8 mouse cellular contexts compared by ENCODE assay signal in genomic region chr9:37625641-37626040, GRCm38 (mm10). TPM values are rescaled to one million over a fixed set of nuclear protein-coding genes. Genes with fewer than 3 reads are reported as not detected.
DNase-seq lines count a peak whose midpoint lies in the region; ATAC-seq lines count a peak whose summit lies in the region.
"Had no signal": no experiment of that assay in that cellular context is flagged by ENCODE, and none has a peak within 500 bp of the region (broad histone marks: within the 10 kb centered on the region; RNA-seq: fewer than 3 reads in every experiment).

No protein-coding gene starts in this region.

- no peak overlapping the region for H3K4me2 ChIP-seq in neural tube, embryonic 11.5 days (ENCODE audit: low read depth)
- H3K4me2 ChIP-seq in forebrain, embryonic 14.5 days (ENCODE audit: low read length) = peak overlapping the region; percentile 42
- H3K4me2 ChIP-seq in intestine, embryonic 16.5 days (ENCODE audit: low read depth, low read length) = no peak overlapping the region
- H3K4me2 ChIP-seq in midbrain, embryonic 12.5 days (replicated peaks) = peak overlapping the region; percentile 29

- H3K27ac ChIP-seq in neural tube, embryonic 11.5 days (ENCODE audit: low read depth, low read length) = peak overlapping the region; percentile 67
- peak overlapping the region; percentile 89 for H3K27ac ChIP-seq in forebrain, embryonic 14.5 days (ENCODE audit: low read depth, low read length)
- H3K27ac ChIP-seq in intestine, embryonic 16.5 days (ENCODE audit: low read length) = no peak overlapping the region
- peak overlapping the region; percentile 82 for H3K27ac ChIP-seq in midbrain, embryonic 12.5 days (replicated peaks)

- H3K9me3 ChIP-seq in neural tube, embryonic 11.5 days (ENCODE audit: control insufficient read depth, low read length) = no peaks in the 10 kb centered on the region
- H3K9me3 ChIP-seq in forebrain, embryonic 14.5 days (replicated peaks; ENCODE audit: control insufficient read depth, low read length) = no peaks in the 10 kb centered on the region
- H3K9me3 ChIP-seq in intestine, embryonic 16.5 days (ENCODE audit: control insufficient read depth, low read length) = no peaks in the 10 kb centered on the region
- no peaks in the 10 kb centered on the region for H3K9me3 ChIP-seq in midbrain, embryonic 12.5 days

- no peaks in the 10 kb centered on the region for H3K27me3 ChIP-seq in neural tube, embryonic 11.5 days (ENCODE audit: control insufficient read depth, insufficient read depth, low read length)
- H3K27me3 ChIP-seq in forebrain, embryonic 14.5 days (replicated peaks; ENCODE audit: control insufficient read depth, insufficient read depth, low read length) = no peaks in the 10 kb centered on the region
- H3K27me3 ChIP-seq in intestine, embryonic 16.5 days (replicated peaks; ENCODE audit: control insufficient read depth, insufficient read depth, low read length) = no peaks in the 10 kb centered on the region
- no peaks in the 10 kb centered on the region for H3K27me3 ChIP-seq in midbrain, embryonic 12.5 days

- no peaks in the 10 kb centered on the region for H3K4me1 ChIP-seq in neural tube, embryonic 11.5 days (ENCODE audit: control insufficient read depth, insufficient read depth, low read length)
- peaks cover 20% of the 10 kb centered on the region for H3K4me1 ChIP-seq in forebrain, embryonic 14.5 days (ENCODE audit: control insufficient read depth, insufficient read depth, low read length)
- no peaks in the 10 kb centered on the region for H3K4me1 ChIP-seq in intestine, embryonic 16.5 days (ENCODE audit: control insufficient read depth, insufficient read depth, low read length)
- peaks cover 16% of the 10 kb centered on the region for H3K4me1 ChIP-seq in midbrain, embryonic 12.5 days

- ATAC-seq in neural tube, embryonic 11.5 days (ENCODE audit: insufficient read depth, low FRiP score, low TSS enrichment) = peak; percentile 70
- ATAC-seq in forebrain, embryonic 14.5 days = peak; percentile 92
- ATAC-seq in intestine, embryonic 16.5 days = peak; percentile 52
- peak; percentile 74 for ATAC-seq in midbrain, embryonic 12.5 days (ENCODE audit: low FRiP score, low read depth)

- no peaks in the 10 kb centered on the region for H3K36me3 ChIP-seq in neural tube, embryonic 11.5 days (ENCODE audit: control insufficient read depth, insufficient read depth, low read length)
- H3K36me3 ChIP-seq in forebrain, embryonic 14.5 days (ENCODE audit: control insufficient read depth, insufficient read depth, low read length) = no peaks in the 10 kb centered on the region
- no peaks in the 10 kb centered on the region for H3K36me3 ChIP-seq in intestine, embryonic 16.5 days (ENCODE audit: control insufficient read depth, insufficient read depth, low read length)
- no peaks in the 10 kb centered on the region for H3K36me3 ChIP-seq in midbrain, embryonic 12.5 days

- no peak overlapping the region for H3K9ac ChIP-seq in neural tube, embryonic 11.5 days (ENCODE audit: low read length)
- peak overlapping the region; percentile 47; the same call in 1 of the 2 replicates for H3K9ac ChIP-seq in forebrain, embryonic 14.5 days (ENCODE audit: low read length)
- no peak overlapping the region for H3K9ac ChIP-seq in intestine, embryonic 16.5 days (ENCODE audit: low read depth, low read length)
- H3K9ac ChIP-seq in midbrain, embryonic 12.5 days (replicated peaks) = no peak overlapping the region; the same call in 1 of the 2 replicates

- H3K4me3 ChIP-seq in neural tube, embryonic 11.5 days (ENCODE audit: low read depth, low read length) = no peak overlapping the region
- no peak overlapping the region for H3K4me3 ChIP-seq in forebrain, embryonic 14.5 days (ENCODE audit: low read depth, low read length)
- no peak overlapping the region for H3K4me3 ChIP-seq in intestine, embryonic 16.5 days (ENCODE audit: low read length)
- H3K4me3 ChIP-seq in midbrain, embryonic 12.5 days = no peak overlapping the region
- H3K4me3 ChIP-seq: myocyte had no signal

- DNase-seq in neural tube, embryonic 11.5 days (ENCODE audit: low spot score) = peak; percentile 21
- DNase-seq in neural tube, embryonic 10.5 days (ENCODE audit: extremely low spot score, low spot score) = no peak
- peak; percentile 87 for DNase-seq in forebrain, embryonic 14.5 days (ENCODE audit: low spot score)
- no peak for DNase-seq in urinary bladder, adult 2 months (ENCODE audit: low spot score)
- no peak for DNase-seq in thymus, adult 18-20 months

- WGBS in neural tube, embryonic 11.5 days = 21% methylated on average over 7 of the region's 7 CpGs
- WGBS in forebrain, embryonic 14.5 days = 4% methylated on average over 7 of the region's 7 CpGs
- 51% methylated on average over 7 of the region's 7 CpGs for WGBS in intestine, embryonic 16.5 days
- 14% methylated on average over 7 of the region's 7 CpGs for WGBS in midbrain, embryonic 12.5 days

RNA-seq across cellular contexts. Expression of gene Spa17, which starts 12.1 kb away (rescaled TPM):
- polyA plus RNA-seq in neural tube, embryonic 11.5 days (2014; fragmentation: Nextera tagmentation; extraction: Ambion mirVana) = 13.3 and 16.0 TPM in 2 replicates
- polyA plus RNA-seq in forebrain, embryonic 14.5 days (2014; fragmentation: Nextera tagmentation; extraction: Ambion mirVana) = 11.0 and 12.6 TPM in 2 replicates
- polyA plus RNA-seq in intestine, embryonic 16.5 days (2015; fragmentation: Nextera tagmentation; extraction: Ambion mirVana) = 3.0 and 3.4 TPM in 2 replicates
- polyA plus RNA-seq in midbrain, embryonic 12.5 days (2016; fragmentation: Nextera tagmentation; extraction: Ambion mirVana) = 13.2 and 15.9 TPM in 2 replicates
- polyA plus RNA-seq in urinary bladder, adult 2 months (2012; rRNA removed) = 2.2 and 3.8 TPM in 2 replicates

RNA-seq across cellular contexts. Expression of gene Tbrg1, which starts 31.5 kb away (rescaled TPM):
- 135 and 142 TPM in 2 replicates for polyA plus RNA-seq in neural tube, embryonic 11.5 days (2014; fragmentation: Nextera tagmentation; extraction: Ambion mirVana)
- 97.4 and 98.2 TPM in 2 replicates for polyA plus RNA-seq in forebrain, embryonic 14.5 days (2014; fragmentation: Nextera tagmentation; extraction: Ambion mirVana)
- polyA plus RNA-seq in intestine, embryonic 16.5 days (2015; fragmentation: Nextera tagmentation; extraction: Ambion mirVana) = 191 and 203 TPM in 2 replicates
- 106 and 123 TPM in 2 replicates for polyA plus RNA-seq in midbrain, embryonic 12.5 days (2016; fragmentation: Nextera tagmentation; extraction: Ambion mirVana)
- polyA plus RNA-seq in urinary bladder, adult 2 months (2012; rRNA removed) = 77.0 and 83.6 TPM in 2 replicates

RNA-seq across cellular contexts. Expression of gene Panx3, which starts 43.4 kb away (rescaled TPM):
- polyA plus RNA-seq in neural tube, embryonic 11.5 days (2014; fragmentation: Nextera tagmentation; extraction: Ambion mirVana) = not detected in 2 replicates
- polyA plus RNA-seq in forebrain, embryonic 14.5 days (2014; fragmentation: Nextera tagmentation; extraction: Ambion mirVana) = not detected in 2 replicates
- not detected in 2 replicates for polyA plus RNA-seq in intestine, embryonic 16.5 days (2015; fragmentation: Nextera tagmentation; extraction: Ambion mirVana)
- polyA plus RNA-seq in midbrain, embryonic 12.5 days (2016; fragmentation: Nextera tagmentation; extraction: Ambion mirVana) = 0.24 and 0.71 TPM in 2 replicates
- polyA plus RNA-seq in urinary bladder, adult 2 months (2012; rRNA removed) = not detected in 2 replicates

Comparison
In these comparisons a context has a peak if more than half of its experiments do, and no peak if none do; other contexts are left out.
1. DNase-seq: peak in neural tube, embryonic 11.5 days (single experiment) and forebrain, embryonic 14.5 days (single experiment); none in neural tube, embryonic 10.5 days (single experiment), urinary bladder, adult 2 months (single experiment) and thymus, adult 18-20 months (0 of 2).
2. H3K4me2 ChIP-seq: peak in forebrain, embryonic 14.5 days (single experiment) and midbrain, embryonic 12.5 days (single experiment); none in neural tube, embryonic 11.5 days (single experiment) and intestine, embryonic 16.5 days (single experiment).
3. Peak in every context shown above with its lines, with median percentiles within 50 percentile points of each other: ATAC-seq.